Mouse (Mus musculus) right cerebral cortex, postnatal 4 days (tissue): ENCODE data around the gene Rtn4ip1.
"Not testable (repeated sequence)": the region's sequence is repeated elsewhere in the genome, so short reads cannot be mapped to it uniquely, and the experiment has no call there.

ENCODE experiments used
- DNase-seq: peaks from one replicate; pipeline ENCODE4 v3.0.0-alpha.2; 2022

The Rtn4ip1 gene

DNA sequence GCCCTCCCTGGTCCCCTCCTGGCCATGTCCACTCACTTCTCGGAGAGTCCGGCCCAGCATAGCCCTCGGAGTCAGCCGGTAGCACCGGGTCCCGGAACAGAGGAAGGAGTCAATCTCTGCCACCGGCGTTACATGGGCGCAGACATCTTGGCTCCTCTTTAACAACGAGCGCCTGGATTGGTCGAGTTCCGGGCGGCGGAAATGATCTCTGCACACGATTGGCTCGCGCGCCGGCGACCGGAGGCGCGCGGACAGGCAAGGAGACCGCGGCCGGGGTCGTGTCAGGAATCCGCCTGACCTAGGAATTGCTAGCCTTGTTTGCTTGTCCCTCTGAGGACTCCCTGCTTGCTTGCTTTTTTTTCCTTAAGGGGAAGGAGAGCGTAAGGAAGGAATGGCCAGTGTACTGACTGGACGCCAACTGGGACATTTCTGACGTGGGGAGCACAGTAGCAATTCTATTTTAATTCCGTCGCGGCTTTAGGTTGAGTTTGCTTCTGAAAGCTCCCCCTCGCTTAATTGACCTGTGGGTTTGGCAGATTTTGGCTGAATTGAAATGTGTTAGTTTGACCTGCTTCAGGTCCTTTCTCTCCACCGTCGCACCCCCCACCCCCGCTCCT lies at the start of gene Rtn4ip1, which contains the start of gene Qrsl1:
Rtn4ip1 (plus strand) TSS at position 230 of the 617 bp plus-strand sequence.
Qrsl1 (minus strand) TSS at position 168 of the 617 bp plus-strand sequence.
- DNase-seq = peak; percentile 90

DNA sequence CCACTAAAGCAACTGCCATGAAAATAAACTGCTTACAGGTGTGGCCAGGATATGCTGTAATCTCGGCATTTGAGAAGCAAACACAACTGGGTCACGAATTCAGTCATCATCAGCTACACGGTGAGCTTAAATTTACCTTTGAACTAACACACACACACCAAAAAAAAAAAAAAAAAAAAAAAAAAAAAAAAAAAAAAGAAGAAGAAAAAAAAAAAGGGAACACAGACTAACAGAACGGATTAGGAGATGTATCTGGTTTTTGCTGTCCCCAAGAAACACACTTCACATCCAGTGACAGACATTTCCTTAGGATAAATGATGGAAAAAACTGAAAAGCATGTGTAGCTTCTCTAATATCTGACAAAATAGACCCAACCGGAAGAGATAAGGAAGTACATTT lies 49.7 kb upstream of the Rtn4ip1 start:
- DNase-seq = no peak

DNA sequence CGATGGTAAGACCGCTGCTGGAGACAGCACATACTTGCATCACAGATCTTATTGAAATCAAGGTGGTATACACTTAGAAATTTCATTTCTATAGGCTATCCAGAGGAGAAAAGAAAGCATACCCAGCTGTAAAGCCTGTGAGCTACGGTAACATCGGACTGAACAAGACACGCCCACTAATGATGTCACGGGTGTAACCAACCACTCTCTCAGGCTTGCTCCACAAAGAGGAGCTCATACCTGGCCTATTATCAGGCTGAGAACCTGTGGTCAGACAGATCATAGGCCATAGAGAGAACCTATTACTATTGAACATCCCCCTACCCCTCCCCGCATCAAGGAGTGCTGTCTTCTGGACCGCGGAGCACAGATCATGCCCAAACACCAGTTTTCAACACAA lies 45.7 kb upstream of the Rtn4ip1 start:
- DNase-seq = no peak

DNA sequence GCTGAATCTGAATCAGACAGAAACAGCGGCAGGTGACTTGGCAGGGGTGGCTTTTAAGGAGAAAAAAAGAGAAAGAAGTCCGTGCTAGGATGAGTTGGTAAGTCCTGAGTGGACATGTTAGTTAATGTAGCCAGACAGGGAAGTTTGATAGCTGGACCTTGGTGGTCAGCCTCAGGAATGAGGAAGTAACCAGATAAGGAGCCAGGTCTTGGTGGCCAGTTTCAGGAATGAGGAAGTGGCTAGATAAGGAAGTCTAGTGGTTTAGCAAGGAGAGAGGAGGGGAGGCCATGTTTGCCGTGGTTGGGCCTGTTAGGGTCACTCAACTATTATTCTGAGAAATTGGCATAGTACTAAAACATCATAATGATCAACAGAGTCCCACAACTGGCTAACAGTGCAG lies 45.3 kb upstream of the Rtn4ip1 start:
- no peak for DNase-seq

DNA sequence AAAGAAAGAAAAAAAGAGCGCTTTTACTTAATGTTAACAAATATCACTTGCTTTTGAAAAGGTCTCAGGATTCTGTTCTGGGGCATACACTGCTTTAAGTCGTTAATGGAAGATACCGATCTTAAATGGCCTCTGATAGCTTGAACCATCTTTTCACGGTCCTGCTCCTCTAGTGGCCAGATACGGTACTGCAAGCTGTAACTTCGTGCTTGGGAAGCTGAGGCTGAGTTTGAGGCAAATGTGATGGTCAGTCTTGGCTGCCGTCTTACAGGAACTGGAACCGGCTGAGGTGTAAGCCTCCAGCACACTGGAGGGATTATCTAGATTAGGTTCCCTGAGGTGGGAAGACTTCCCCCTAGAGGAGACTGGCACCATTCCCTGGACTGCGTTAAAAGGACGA lies 30.9 kb upstream of the Rtn4ip1 start:
- DNase-seq = peak; percentile 44

DNA sequence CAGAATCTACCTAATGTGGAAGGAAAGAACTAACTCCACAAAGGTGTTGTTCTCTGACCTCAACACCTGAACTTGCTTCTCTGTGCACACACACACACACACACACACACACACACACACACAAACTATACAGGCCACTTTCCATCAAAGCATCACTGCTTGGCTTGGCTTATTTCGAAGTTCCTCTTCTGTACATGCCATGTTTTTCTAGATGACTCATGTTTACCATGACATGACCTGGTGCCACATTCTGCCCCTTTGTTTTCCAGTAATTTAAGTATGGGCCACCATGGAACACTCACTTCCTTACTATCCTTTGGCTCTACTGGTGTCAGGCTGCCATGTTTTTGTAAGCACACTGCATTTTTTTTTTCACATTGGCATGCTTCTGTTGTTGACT lies 30.1 kb upstream of the Rtn4ip1 start:
- DNase-seq = no peak

DNA sequence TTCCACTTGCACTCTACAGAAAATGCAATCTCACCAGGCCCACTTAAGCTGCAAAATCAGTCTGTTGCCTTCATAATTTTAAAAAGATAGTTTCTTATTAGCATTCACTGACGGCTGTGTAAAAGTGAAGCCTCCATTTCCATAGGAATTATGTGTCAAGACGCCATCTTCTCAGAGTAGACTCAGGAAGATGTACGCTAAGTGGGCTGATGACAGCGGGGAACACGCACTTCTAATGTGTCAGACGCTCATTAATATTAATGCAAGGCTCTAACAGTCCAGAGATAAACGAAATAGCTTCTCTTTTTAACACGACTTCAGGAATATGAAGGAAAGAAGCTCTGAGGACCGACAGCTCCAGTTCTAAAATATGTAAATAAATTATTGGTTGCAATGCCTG lies 13.9 kb upstream of the Rtn4ip1 start:
- no peak for DNase-seq

DNA sequence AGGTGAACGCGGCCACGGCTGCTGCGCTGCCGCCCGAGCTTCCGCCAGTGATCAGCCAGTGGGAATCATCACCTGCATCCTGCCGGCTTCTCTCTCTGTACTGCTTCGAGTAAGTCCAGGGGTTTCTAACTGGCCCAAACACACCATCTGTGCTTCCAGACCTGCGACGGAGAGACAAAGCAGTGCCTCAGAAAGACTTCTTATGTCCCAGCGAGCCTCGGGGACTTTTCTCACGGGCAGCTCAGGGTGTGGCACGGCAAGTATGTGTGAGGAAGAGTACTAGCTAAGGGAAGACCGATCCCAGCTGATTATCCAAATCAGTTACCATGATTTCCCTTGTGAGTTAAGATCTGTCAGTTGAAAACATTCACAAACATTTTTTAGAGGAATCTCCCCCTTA lies 12.6 kb upstream of the Rtn4ip1 start:
- no peak for DNase-seq

DNA sequence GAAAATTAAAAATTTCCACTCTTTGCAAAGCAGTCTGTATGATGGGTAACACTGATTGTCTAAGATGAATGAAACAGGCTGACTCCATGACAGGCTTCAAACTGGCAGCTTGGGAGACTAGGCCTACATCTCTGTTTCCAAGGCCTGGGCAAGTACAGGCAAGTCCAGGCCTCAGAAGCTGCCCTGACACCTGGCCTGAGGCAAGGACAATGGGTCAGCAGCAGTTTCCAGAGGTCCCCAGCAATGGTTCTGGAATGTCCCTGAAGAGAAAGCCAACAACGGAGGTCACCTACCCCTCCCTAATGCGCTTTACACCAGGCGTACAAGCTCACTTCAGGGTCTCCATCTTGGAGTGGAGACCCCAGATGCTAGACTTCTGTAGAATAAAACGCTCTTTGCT lies 8.6 kb upstream of the Rtn4ip1 start:
- no peak for DNase-seq

DNA sequence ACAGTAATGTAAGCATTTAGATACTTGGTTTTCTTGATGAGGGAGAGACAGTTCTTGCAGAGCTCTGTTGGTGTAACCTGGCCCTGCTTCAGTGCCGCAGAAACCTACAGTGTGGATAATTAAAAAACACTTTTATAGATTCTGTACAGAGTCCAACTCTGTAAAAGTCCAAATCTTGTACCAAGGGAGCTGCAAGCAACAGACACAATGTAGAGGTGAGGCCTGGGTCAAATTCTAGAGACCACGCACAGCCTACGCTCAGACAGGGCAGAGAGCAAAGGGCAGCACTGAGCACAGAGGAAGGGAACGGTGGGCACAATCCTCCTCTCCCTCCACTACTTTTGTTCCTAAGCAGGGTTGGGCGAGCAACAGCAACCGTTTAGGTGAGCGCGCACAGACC lies 5.5 kb upstream of the Rtn4ip1 start:
- no peak for DNase-seq

DNA sequence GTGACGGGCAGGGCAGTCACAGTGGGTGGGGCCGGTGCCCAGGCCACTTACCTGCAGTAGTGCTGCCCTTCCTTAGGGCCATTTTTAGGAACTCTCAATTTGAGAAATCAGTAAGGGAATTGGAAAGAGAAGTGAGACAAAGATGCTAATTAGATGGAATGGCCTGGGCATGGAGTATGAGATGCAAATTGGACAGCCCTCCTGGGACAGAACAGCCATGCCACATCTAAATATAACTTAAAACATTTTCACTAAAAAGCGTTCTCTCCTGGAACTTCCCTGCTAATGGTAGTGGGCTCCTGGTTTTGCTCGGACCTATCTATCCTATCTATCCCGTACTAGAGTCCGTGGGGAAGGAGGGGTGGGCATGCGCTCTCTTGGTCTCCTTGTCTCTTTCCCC lies 3.3 kb upstream of the Rtn4ip1 start:
- no peak for DNase-seq

DNA sequence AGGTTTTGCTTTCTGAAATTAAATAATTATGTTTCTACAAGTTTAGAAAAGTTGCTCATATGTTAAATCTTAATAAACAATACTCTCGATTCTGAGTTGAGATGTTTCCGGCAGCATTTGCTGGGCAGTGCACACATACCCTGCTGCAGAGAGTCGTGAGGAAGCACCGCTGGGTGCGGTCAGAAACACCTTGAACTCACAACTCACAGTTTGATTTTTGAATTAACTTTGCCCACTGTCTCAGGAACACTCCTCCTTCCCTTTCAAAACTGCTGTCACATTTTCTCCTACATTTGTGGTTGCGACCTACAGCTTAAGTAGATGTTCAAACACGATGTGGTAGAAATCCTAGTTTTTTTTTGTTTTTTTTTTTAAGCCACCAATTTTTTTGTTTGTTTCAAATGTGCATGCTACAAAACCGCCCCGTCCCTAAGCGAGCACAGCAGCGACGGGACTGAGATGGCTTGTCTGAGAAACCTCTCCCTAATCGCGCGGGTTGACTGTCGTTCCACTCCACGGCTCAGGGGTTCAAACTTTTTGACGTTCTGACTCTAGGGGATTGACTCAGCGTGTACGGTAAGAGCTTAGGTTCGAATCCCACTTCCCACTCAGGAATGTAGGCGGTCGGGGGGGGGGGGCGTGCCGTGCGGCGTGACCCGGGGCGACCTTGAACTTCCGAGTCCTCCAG lies 580 bp upstream of the Rtn4ip1 start:
- DNase-seq = no peak

DNA sequence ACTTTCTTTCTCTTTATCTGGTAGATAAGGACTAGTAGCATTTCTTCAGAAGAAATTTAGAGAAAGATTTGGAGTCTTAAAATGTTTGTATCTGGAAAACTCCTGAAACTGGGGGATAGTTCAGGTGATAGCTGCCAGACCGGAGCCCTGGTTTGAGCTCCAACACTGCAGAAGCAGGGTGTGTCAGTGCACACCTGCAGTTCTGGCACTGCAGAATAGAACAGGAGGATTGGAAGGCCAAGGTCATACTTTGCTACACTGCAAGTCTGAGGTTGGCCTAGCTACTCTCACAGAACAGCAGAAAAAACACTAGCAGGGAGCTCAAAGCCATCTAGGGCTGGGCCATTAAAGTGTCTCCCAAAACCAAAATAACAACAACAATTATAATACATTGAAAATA lies 3.0 kb downstream of the Rtn4ip1 start:
- DNase-seq = no peak

DNA sequence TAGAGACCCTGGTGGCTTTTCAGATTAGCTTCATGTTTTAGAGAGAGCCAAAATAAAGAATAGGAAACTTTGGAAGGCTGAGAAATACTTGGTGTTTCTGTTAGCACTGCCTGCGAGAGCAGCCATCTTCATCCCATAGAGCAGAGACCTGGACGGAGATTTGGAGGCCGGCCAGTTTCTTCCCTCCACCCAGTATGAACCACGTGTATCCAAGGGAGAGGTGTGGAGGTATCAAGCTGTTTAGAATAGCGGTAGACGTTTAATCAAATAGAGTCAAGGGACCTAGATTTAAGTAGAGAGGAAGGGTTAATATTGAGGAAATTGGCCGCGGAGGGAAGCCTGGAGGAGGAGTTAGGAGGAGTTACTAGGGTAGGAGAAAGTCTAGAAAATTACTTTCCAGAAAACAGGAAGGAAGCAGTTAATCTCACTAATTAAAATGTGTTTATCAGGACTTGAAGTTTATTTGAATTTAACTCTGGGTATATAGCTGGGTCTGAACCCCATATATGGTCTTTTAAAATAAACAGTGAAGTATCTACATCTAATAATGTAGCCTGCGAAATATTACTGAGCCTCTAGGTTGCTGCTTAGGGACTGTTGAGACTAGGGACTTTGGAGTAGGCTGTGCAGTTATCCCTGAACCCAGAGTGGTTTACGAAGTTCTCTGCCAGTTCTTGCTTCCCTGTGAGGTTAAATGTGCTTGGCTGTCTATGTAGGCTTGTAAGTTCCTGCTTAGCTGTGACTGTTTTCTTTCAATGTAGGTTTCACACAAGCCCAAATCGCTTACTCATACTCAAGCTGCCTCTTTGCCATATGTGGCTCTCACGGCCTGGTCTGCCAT lies 8.6 kb downstream of the Rtn4ip1 start:
- DNase-seq = no peak

DNA sequence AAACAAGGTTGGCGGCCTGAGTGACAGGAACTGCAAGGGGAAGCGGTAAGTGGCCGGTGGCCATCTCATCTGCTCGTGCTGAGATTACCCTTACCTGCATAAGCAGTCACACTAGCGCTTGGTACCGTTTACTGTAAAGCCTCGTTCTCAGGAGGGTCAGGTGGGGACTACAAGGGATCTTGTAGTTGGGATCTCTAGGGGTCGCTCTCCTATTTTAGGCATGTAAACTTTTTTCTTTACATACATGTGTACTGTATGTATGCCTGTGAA lies 9.2 kb downstream of the Rtn4ip1 start:
- DNase-seq = no peak

DNA sequence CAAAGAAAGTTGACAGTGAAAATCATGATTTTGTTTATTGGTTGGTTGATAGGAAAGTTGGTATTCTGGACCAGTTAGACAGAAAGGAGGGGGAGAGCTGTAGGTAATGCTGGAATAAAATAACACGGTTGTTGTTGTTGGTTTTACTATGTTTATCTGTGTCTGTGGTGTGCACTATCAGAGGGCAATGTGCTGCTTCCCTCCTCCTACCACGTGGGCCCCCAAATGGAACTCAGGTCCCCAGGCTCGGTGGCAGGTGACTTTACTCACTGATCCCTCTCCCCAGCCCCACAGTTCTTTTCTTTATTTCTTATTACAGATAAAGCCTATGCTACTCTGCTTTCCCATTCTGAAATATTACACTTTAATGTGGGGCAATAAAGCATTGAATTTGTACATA lies 10.6 kb downstream of the Rtn4ip1 start:
- no peak for DNase-seq

DNA sequence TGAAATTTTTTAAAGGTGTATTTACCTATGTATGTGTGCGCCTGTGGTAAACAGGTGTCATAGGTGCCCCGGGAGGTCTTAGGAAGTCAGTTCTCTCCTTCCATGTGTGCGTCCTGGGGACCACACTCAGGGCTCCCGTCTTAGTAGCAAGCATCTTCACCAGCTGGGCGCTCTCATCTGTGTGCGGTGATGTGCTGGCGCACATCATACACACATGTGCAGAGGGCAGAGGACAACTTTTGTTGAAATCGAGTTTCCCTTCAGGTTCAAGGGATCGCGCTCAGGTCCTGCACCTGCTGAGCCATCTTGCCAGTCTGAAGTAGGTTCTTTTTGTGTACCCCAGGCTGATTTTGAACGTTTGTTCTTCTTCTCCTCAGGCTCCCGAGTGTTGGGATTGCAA lies 14.6 kb downstream of the Rtn4ip1 start:
- no peak for DNase-seq

DNA sequence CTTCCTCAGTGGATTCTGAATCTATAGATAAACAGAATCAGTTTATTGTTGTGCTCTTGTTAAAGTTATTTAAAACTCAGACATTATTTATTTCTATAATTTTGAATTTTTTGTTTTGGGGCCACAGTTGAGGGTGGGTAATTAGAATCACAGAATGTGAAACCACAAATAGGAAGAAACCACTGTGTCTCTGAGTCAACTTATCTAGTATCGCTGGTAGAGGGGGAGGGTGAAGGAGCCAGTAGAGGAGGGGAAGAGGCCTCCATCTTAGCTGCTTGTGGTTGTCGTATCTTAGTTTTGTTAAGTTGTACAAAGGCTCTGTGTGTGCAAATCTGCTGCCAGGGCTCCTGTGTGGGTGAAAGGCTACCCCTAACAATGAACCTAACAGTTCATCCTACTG lies 15.1 kb downstream of the Rtn4ip1 start:
- DNase-seq = no peak

DNA sequence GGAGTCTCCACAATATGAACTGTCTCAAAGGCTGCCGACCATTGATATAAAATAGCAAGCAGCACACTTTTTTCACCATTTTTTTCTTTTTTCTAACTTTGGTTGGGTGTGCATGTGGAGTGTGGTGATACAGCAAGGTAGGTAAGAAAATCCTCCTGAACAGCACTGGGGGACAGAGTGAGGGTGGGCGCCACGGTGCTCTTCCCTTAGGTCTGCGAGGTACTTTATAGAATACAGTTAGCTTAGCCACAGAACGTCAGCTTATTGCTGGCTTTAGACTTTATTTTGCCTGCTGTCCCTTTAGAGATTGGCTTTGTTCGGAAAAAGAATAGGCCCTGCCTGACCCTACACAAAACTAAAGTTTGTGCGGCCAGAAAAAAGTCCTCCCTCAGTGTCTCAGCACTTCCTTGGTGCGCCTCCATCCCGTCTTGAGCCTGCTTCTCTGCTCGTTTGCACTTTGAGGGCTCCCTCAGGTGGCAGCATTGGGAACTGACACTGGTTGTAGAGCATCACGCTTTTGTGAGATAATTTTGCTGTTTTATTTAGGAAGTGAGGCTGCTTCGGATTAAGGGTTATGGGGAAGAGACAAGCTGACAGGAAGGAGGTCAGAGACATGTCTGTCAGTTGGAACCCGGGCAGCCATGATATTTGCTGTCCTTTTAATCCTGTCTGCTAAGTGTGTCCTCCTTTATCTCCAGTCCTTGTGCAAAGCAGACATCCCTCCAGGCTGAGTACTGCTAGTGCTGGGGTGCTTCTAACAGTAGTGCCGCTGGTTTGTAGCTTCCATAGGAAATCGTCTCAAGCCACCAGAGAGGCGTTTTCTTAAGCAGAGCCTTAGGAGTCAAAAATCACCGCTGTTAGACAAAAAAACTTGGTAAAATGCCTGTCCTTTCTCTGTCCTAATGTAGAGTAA lies 17.3 kb downstream of the Rtn4ip1 start:
- peak; percentile 95 for DNase-seq

DNA sequence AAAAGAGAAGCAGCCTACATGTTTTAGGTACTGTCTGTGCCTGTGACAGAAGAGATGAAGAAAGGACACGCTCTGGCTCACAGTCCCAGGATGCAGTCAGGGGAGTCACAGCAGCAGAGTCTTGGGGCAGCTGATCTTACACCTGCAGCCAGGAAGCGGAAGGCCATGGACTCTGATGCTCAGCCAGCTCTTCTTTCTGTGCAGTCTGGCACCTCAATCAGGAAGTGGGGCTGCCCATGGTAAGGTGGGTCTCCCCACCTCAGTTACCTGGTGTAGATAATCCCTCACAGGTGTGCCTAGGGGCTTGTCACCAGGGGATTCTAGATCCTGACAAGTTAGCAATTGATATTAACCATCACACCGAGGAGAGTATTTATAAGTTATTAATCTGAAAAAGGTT lies 21.5 kb downstream of the Rtn4ip1 start:
- no peak for DNase-seq

DNA sequence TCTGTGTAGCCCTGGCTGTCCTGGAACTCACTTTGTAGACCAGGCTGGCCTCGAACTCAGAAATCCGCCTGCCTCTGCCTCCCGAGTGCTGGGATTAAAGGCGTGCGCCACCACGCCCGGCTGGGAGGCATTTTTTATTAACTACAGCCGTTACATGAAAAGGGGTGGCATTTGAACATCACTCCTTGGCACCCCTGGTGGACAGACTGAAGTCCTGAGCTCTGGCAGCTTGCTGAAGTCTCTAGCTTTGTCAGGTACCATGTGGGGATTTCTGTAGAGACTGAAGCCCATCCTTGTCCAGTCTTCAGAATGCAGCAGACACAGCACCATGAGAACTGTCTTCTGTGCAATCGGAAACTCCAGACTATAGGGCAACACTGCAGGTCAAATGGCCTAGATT lies 24.2 kb downstream of the Rtn4ip1 start:
- DNase-seq = not testable (repeated sequence)

DNA sequence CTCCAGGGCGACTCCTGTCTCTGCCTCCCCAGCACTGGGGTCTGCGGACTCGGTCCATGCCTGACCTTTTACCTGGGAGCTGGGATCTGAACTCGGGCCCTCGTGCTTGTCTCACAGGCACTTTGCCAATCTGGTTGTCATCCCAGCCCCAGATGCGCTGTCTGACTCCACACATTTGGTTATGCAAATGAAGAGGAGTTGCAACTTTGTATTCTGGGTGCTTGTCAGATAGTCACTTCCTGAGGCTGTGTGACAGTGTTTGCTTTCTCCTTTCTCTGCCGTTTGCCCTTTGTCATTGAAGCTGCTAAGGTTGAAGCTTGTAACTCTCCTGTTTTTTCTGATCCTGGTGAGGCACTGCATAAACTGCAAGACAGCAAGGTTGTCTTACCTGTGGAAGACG lies 26.1 kb downstream of the Rtn4ip1 start:
- no peak for DNase-seq

DNA sequence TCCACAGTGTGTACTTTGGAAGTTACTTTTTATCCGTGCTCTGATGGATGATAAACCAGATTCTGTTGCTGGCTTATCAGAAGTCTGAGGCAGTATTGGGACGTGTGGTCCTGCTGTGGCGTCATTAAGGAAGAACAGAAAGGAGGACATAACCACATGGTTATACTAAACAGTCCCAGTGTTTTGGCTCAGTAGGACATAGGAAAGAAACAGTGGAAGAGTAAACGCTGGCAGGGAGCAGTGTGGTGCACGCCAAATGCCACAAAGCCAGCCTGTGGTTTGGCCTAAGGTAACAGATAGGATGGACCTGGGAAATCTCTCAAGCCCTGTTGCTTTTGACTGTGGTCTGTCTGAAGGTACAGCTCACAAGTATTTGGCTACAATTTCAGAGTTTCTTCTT lies 27.0 kb downstream of the Rtn4ip1 start:
- DNase-seq = no peak
